Mouse (Mus musculus): ENCODE results near the gene Gtf2a1.
"Not testable (repeated sequence)": the region's sequence is repeated elsewhere in the genome, so short reads cannot be mapped to it uniquely, and the experiment has no call there.

Gtf2a1 gene

GRCm38 (mm10) chr12:91581204-91582070 is 8.8 kb downstream of the Gtf2a1 start:
- no peak for DNase-seq (ENCODE audit: low read depth, low spot score)

- no peak for DNase-seq (ENCODE audit: low read depth, low spot score)
These were observed 10.6 kb downstream of the Gtf2a1 start for GRCm38 (mm10) chr12:91579665-91580064.

GRCm38 (mm10) chr12:91571708-91572107 is 18.6 kb downstream of the Gtf2a1 start:
- no peak for DNase-seq (ENCODE audit: low read depth, low spot score)

- DNase-seq (ENCODE audit: low read depth, low spot score) = no peak
These were observed 21.0 kb downstream of the Gtf2a1 start for GRCm38 (mm10) chr12:91569255-91569654.

- DNase-seq (ENCODE audit: low read depth, low spot score) = no peak
These were observed 23.1 kb downstream of the Gtf2a1 start for GRCm38 (mm10) chr12:91567145-91567544.

- DNase-seq (ENCODE audit: low read depth, low spot score) = not testable (repeated sequence)
These were observed 32.1 kb downstream of the Gtf2a1 start for GRCm38 (mm10) chr12:91558152-91558551.

GRCm38 (mm10) chr12:91557358-91558005 is 32.8 kb downstream of the Gtf2a1 start:
- not testable (repeated sequence) for DNase-seq (ENCODE audit: low read depth, low spot score)

- peak; percentile 90 for DNase-seq (ENCODE audit: low read depth, low spot score)
These were observed 38.3 kb downstream of the Gtf2a1 start for GRCm38 (mm10) chr12:91551773-91552526.

GRCm38 (mm10) chr12:91549471-91549870 is 40.8 kb downstream of the Gtf2a1 start:
- peak; percentile 19 for DNase-seq (ENCODE audit: low read depth, low spot score)

- DNase-seq (ENCODE audit: low read depth, low spot score) = no peak
These were observed 50.1 kb downstream of the Gtf2a1 start for GRCm38 (mm10) chr12:91540202-91540601.

- DNase-seq (ENCODE audit: low read depth, low spot score) = peak; percentile 11
These were observed 55.8 kb downstream of the Gtf2a1 start for GRCm38 (mm10) chr12:91534514-91534913.

GRCm38 (mm10) chr12:91523626-91524025 is 66.7 kb downstream of the Gtf2a1 start:
- DNase-seq (ENCODE audit: low read depth, low spot score) = no peak

- no peak for DNase-seq (ENCODE audit: low read depth, low spot score)
These were observed 72.5 kb downstream of the Gtf2a1 start for GRCm38 (mm10) chr12:91517808-91518207.

- peak; percentile 69 for DNase-seq (ENCODE audit: low read depth, low spot score)
These were observed 76.3 kb downstream of the Gtf2a1 start for GRCm38 (mm10) chr12:91513980-91514379.

- peak; percentile 24 for DNase-seq (ENCODE audit: low read depth, low spot score)
These were observed 78.5 kb downstream of the Gtf2a1 start for GRCm38 (mm10) chr12:91511766-91512165.

All from brain, adult 2 months (tissue).